17 mouse cellular contexts compared by ENCODE assay signal in the genomic region with DNA sequence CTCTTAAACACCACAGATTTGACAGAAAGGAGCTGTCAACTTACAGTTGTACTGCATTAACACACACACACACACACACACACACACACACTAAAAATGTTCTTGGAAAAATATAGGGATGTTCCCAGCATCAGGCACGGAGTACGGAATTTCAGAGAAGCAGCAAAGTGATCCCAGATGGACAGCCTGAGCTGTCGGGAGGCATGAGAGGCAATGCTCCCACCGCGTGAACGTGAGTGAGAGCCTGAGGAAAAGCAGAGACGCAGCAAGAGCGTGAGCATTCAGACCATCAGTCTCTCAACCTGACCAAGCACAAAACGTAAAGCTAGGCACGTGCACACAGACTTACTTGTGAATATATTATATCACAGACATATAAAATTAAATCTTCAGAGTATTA.
"Had no signal": no experiment of that assay in that cellular context is flagged by ENCODE, and none has a peak within 500 bp of the region (broad histone marks: within the 10 kb centered on the region; RNA-seq: fewer than 3 reads in every experiment).

No protein-coding gene starts in this region.

- H3K27me3 ChIP-seq: lung, embryonic 15.5 days; megakaryocyte, embryonic 14.5 days; midbrain, embryonic 13.5 days; midbrain, embryonic 15.5 days; neural tube, embryonic 12.5 days; stomach, embryonic 15.5 days had no signal

- H3K36me3 ChIP-seq: lung, embryonic 15.5 days; midbrain, embryonic 13.5 days; midbrain, embryonic 15.5 days; neural tube, embryonic 12.5 days; stomach, embryonic 15.5 days had no signal

- H3K4me2 ChIP-seq: lung, embryonic 15.5 days; midbrain, embryonic 11.5 days; midbrain, embryonic 13.5 days; midbrain, embryonic 15.5 days; neural tube, embryonic 12.5 days; stomach, embryonic 15.5 days had no signal

- DNase-seq: lung, adult 2 months; lung, postnatal 14 days; lung, postnatal 36 days; right cerebral cortex, postnatal 14 days; thymus, adult 2 months; thymus, postnatal 25 days; thymus, postnatal 4 days had no signal

- H3K9ac ChIP-seq: lung, embryonic 15.5 days; midbrain, embryonic 13.5 days; midbrain, embryonic 15.5 days; neural tube, embryonic 12.5 days; stomach, embryonic 15.5 days had no signal

- H3K4me3 ChIP-seq: lung, embryonic 15.5 days; megakaryocyte, embryonic 14.5 days; midbrain, embryonic 13.5 days; midbrain, embryonic 15.5 days; neural tube, embryonic 12.5 days; stomach, embryonic 15.5 days had no signal

- H3K9me3 ChIP-seq: lung, embryonic 15.5 days; midbrain, embryonic 13.5 days; midbrain, embryonic 15.5 days; neural tube, embryonic 12.5 days; stomach, embryonic 15.5 days had no signal

- H3K4me1 ChIP-seq: lung, embryonic 15.5 days; megakaryocyte, embryonic 14.5 days; midbrain, embryonic 15.5 days; stomach, embryonic 15.5 days had no signal

- H3K27ac ChIP-seq: lung, embryonic 15.5 days; macrophage; midbrain, embryonic 13.5 days; midbrain, embryonic 15.5 days; neural tube, embryonic 12.5 days; stomach, embryonic 15.5 days; stomach, postnatal 0 days had no signal

- ATAC-seq: lung, postnatal 0 days; midbrain, embryonic 13.5 days; midbrain, embryonic 15.5 days had no signal
